Mouse (Mus musculus) limb, embryonic 10.5 days (tissue): ENCODE measurements around the gene Cptp. TPM values are rescaled to one million over a fixed set of nuclear protein-coding genes. Genes with fewer than 3 reads are reported as not detected.
A peak's percentile ranks its signal among the peaks of the same experiment; 100 is the strongest.

ENCODE experiments used
- DNase-seq: peaks from one replicate; pipeline ENCODE4 v3.0.0-alpha.2; 2017; ENCODE audit warnings: low spot score
- H3K27ac ChIP-seq: fragments of 300-500 bp; sonication (generic); 2 replicates; pipeline ENCODE4 v1.5.1; 2016; ENCODE audit warnings: mild to moderate bottlenecking
- H3K27me3 ChIP-seq: fragments of 300-500 bp; sonication (generic); 2 replicates; pipeline ENCODE4 v1.6.1; 2016; ENCODE audit warnings: low read depth, mild to moderate bottlenecking; ENCODE audit not compliant: poor library complexity, severe bottlenecking
- H3K36me3 ChIP-seq: fragments of 300-500 bp; sonication (generic); 2 replicates; pipeline ENCODE4 v1.6.1; 2016; ENCODE audit warnings: mild to moderate bottlenecking, moderate library complexity
- H3K4me1 ChIP-seq: fragments of 300-500 bp; sonication (generic); 2 replicates; pipeline ENCODE4 v1.6.1; 2016
- H3K4me3 ChIP-seq: fragments of 300-500 bp; sonication (generic); 2 replicates; pipeline ENCODE4 v1.5.1; 2016; ENCODE audit warnings: mild to moderate bottlenecking, moderate library complexity
- H3K9me3 ChIP-seq: fragments of 300-500 bp; sonication (generic); replicated peaks from 2 replicates; pipeline ENCODE4 v1.6.1; 2016; ENCODE audit warnings: mild to moderate bottlenecking
- WGBS: fragments of 180-500 bp; shearing (Covaris S2); methylation state at CpG from one replicate; pipeline ENCODE4 v1.1.7; 2016; 5-methylcytosine and 5-hydroxymethylcytosine counted together
- polyA plus RNA-seq: library from polyadenylated mRNA; unstranded; fragments of >200 nt; fragmentation: Nextera tagmentation; extraction: Ambion mirVana; gene quantifications from 2 replicates; pipeline ENCODE4 v1.2.1, GENCODE M21; 2016

Gene Cptp
- polyA plus RNA-seq, 1 experiment from 2014 or later = 18.9 TPM

GRCm38 (mm10) chr4:155847591-155848352 lies 21.5 kb downstream of the Cptp start:
- Histone ChIP-seq H3K4me1 (peaks cover 24% of the 10 kb centered on the region), H3K4me3 (peak overlapping the region; percentile 82), H3K27me3 (0 out of 2 replicates have a peak, but pooled peaks cover under 1% of the 10 kb centered on the region), H3K9me3 (no peaks in the 10 kb centered on the region), H3K36me3 (peaks cover 15% of the 10 kb centered on the region), H3K27ac (peak overlapping the region; percentile 89)
- 2% methylated on average over 69 of the region's 69 CpGs for WGBS
- peak; percentile 67 for DNase-seq

GRCm38 (mm10) chr4:155846871-155847578 lies 22.2 kb downstream of the Cptp start, which contains the start of gene Dvl1:
Gene Dvl1 (plus strand): TSS chr4:155847402.
- H3K27ac ChIP-seq = peak within 1 kb of the TSS; percentile 89
- H3K9me3 ChIP-seq = no peaks in the 10 kb centered on the region
- H3K4me1 ChIP-seq = peaks cover 24% of the 10 kb centered on the region
- H3K36me3 ChIP-seq = peaks cover 22% of the 10 kb centered on the region
- peak within 1 kb of the TSS; percentile 82 for H3K4me3 ChIP-seq
- peak; percentile 98 for DNase-seq
- peaks cover 5% of the 10 kb centered on the region; the same call in 1 of the 2 replicates for H3K27me3 ChIP-seq
- WGBS = 4% methylated on average over 64 of the region's 65 CpGs

- Histone ChIP-seq H3K27ac (no peak overlapping the region), H3K27me3 (peaks cover 17% of the 10 kb centered on the region), H3K4me3 (no peak overlapping the region), H3K4me1 (peaks cover 49% of the 10 kb centered on the region), H3K9me3 (no peaks in the 10 kb centered on the region), H3K36me3 (peaks cover 30% of the 10 kb centered on the region)
- DNase-seq = no peak
- WGBS = 94% methylated on average over 5 of the region's 5 CpGs
Observed at GRCm38 (mm10) chr4:155843231-155843630, 26.0 kb downstream of the Cptp start.

GRCm38 (mm10) chr4:155841651-155842270 lies 27.5 kb downstream of the Cptp start:
- Histone ChIP-seq H3K27ac (no peak overlapping the region; the same call in 1 of the 2 replicates), H3K27me3 (peaks cover 17% of the 10 kb centered on the region), H3K4me1 (peaks cover 44% of the 10 kb centered on the region), H3K4me3 (peak overlapping the region; percentile 61), H3K9me3 (no peaks in the 10 kb centered on the region), H3K36me3 (peaks cover 30% of the 10 kb centered on the region)
- DNase-seq = no peak
- WGBS = 34% methylated on average over 38 of the region's 38 CpGs

- peak; percentile 65 for DNase-seq
- peaks cover 30% of the 10 kb centered on the region for H3K36me3 ChIP-seq
- peak overlapping the region; percentile 61 for H3K4me3 ChIP-seq
- H3K27ac ChIP-seq = peak overlapping the region; percentile 83
- H3K4me1 ChIP-seq = peaks cover 40% of the 10 kb centered on the region
- WGBS = under 1% methylated on average over 32 of the region's 32 CpGs
- no peaks in the 10 kb centered on the region for H3K9me3 ChIP-seq
- H3K27me3 ChIP-seq = peaks cover 17% of the 10 kb centered on the region
Observed at GRCm38 (mm10) chr4:155841003-155841454, 28.2 kb downstream of the Cptp start.

GRCm38 (mm10) chr4:155840076-155841002 lies 28.9 kb downstream of the Cptp start:
- Histone ChIP-seq H3K9me3 (no peaks in the 10 kb centered on the region), H3K27me3 (peaks cover 17% of the 10 kb centered on the region), H3K27ac (peak overlapping the region; percentile 83), H3K4me1 (peaks cover 40% of the 10 kb centered on the region), H3K36me3 (peaks cover 30% of the 10 kb centered on the region), H3K4me3 (peak overlapping the region; percentile 61)
- DNase-seq = no peak
- WGBS = 5% methylated on average over 8 of the region's 8 CpGs

GRCm38 (mm10) chr4:155839483-155839910 lies 29.7 kb downstream of the Cptp start, which contains the start of gene Mxra8:
Gene Mxra8 (plus strand): TSS chr4:155839680.
- no peaks in the 10 kb centered on the region for H3K9me3 ChIP-seq
- peaks cover 32% of the 10 kb centered on the region for H3K36me3 ChIP-seq

GRCm38 (mm10) chr4:155838187-155839153 lies 30.8 kb downstream of the Cptp start:
- peak overlapping the region; percentile 61 for H3K4me3 ChIP-seq
- H3K36me3 ChIP-seq = peaks cover 31% of the 10 kb centered on the region
- peaks cover 47% of the 10 kb centered on the region for H3K4me1 ChIP-seq
- 55% methylated on average over 8 of the region's 8 CpGs for WGBS
- DNase-seq = no peak
- no peaks in the 10 kb centered on the region for H3K9me3 ChIP-seq
- peaks cover 17% of the 10 kb centered on the region for H3K27me3 ChIP-seq
- peak overlapping the region; percentile 83 for H3K27ac ChIP-seq

More at GRCm38 (mm10) chr4:155839483-155839910, 29.7 kb downstream of the Cptp start, which contains the start of gene Mxra8:
- H3K4me1 ChIP-seq = peaks cover 40% of the 10 kb centered on the region
- peak within 1 kb of the TSS; percentile 61 for H3K4me3 ChIP-seq
- 2% methylated on average over 16 of the region's 16 CpGs for WGBS
- H3K27me3 ChIP-seq = peaks cover 17% of the 10 kb centered on the region
- DNase-seq = peak; percentile 86
- H3K27ac ChIP-seq = peak within 1 kb of the TSS; percentile 83

GRCm38 (mm10) chr4:155837404-155838010 lies 31.7 kb downstream of the Cptp start:
- peaks cover 57% of the 10 kb centered on the region for H3K4me1 ChIP-seq
- peaks cover 14% of the 10 kb centered on the region for H3K27me3 ChIP-seq
- WGBS = 81% methylated on average over 11 of the region's 11 CpGs
- H3K9me3 ChIP-seq = no peaks in the 10 kb centered on the region
- peaks cover 31% of the 10 kb centered on the region for H3K36me3 ChIP-seq
- H3K4me3 ChIP-seq = no peak overlapping the region
- H3K27ac ChIP-seq = 0 out of 2 replicates have a peak overlapping the region, but pooled peaks have one; percentile 2
- DNase-seq = no peak

GRCm38 (mm10) chr4:155833836-155834235 lies 35.4 kb downstream of the Cptp start:
- Histone ChIP-seq H3K4me3 (peak overlapping the region; percentile 14; the same call in 1 of the 2 replicates), H3K27ac (no peak overlapping the region), H3K36me3 (peaks cover 23% of the 10 kb centered on the region), H3K4me1 (peaks cover 38% of the 10 kb centered on the region), H3K27me3 (no peaks in the 10 kb centered on the region), H3K9me3 (no peaks in the 10 kb centered on the region)
- WGBS = 39% methylated on average over 2 of the region's 2 CpGs
- DNase-seq = peak; percentile 69
